Mouse (Mus musculus) lung, postnatal 10 days (tissue): Measurements from ENCODE around the gene Plekha4.
"Not testable (repeated sequence)": the region's sequence is repeated elsewhere in the genome, so short reads cannot be mapped to it uniquely, and the experiment has no call there.

Source experiments
- DNase-seq: peaks from one replicate; pipeline ENCODE4 v3.0.0; 2021

The Plekha4 gene

GRCm38 (mm10) chr7:45509912-45510787, 16.0 kb upstream of the Plekha4 start, which contains the start of gene Nucb1:
Gene Nucb1, minus strand, starts transcription at chr7:45510406.
- DNase-seq: peak; percentile 98

- DNase-seq: no peak
Observed at GRCm38 (mm10) chr7:45514411-45514810, 11.7 kb upstream of the Plekha4 start.

GRCm38 (mm10) chr7:45515436-45515835, 10.7 kb upstream of the Plekha4 start:
- peak; percentile 19 for DNase-seq

GRCm38 (mm10) chr7:45516846-45517245, 9.3 kb upstream of the Plekha4 start:
- not testable (repeated sequence) for DNase-seq

GRCm38 (mm10) chr7:45518618-45519017, 7.5 kb upstream of the Plekha4 start:
- DNase-seq: no peak

- DNase-seq: no peak
Observed at GRCm38 (mm10) chr7:45519345-45520120, 6.6 kb upstream of the Plekha4 start.

- DNase-seq: no peak
Observed at GRCm38 (mm10) chr7:45520605-45521004, 5.5 kb upstream of the Plekha4 start.

GRCm38 (mm10) chr7:45521728-45522184, 4.4 kb upstream of the Plekha4 start:
- DNase-seq: peak; percentile 95

GRCm38 (mm10) chr7:45522194-45522752, 3.9 kb upstream of the Plekha4 start:
- no peak for DNase-seq

- DNase-seq: no peak
Observed at GRCm38 (mm10) chr7:45522957-45523676, 3.0 kb upstream of the Plekha4 start.

- DNase-seq: no peak
Observed at GRCm38 (mm10) chr7:45523678-45524170, 2.4 kb upstream of the Plekha4 start.

GRCm38 (mm10) chr7:45524841-45525621, 1.1 kb upstream of the Plekha4 start:
- peak; percentile 46 for DNase-seq

GRCm38 (mm10) chr7:45526474-45527120, 467 bp downstream of the Plekha4 start:
- peak; percentile 33 for DNase-seq

GRCm38 (mm10) chr7:45527169-45527568, 1.0 kb downstream of the Plekha4 start:
- DNase-seq: not testable (repeated sequence)

GRCm38 (mm10) chr7:45529461-45529860, 3.3 kb downstream of the Plekha4 start:
- DNase-seq: peak; percentile 57

GRCm38 (mm10) chr7:45530643-45531042, 4.5 kb downstream of the Plekha4 start:
- DNase-seq: peak; percentile 60

- DNase-seq: no peak
Observed at GRCm38 (mm10) chr7:45535676-45536075, 9.5 kb downstream of the Plekha4 start.

- DNase-seq: no peak
Observed at GRCm38 (mm10) chr7:45537602-45538001, 11.5 kb downstream of the Plekha4 start.

GRCm38 (mm10) chr7:45538163-45539041, 12.3 kb downstream of the Plekha4 start:
- DNase-seq: peak; percentile 71

GRCm38 (mm10) chr7:45539095-45539494, 13.0 kb downstream of the Plekha4 start:
- no peak for DNase-seq
